Mouse (Mus musculus): Measurements from ENCODE around the gene Pramel5.
"Not testable (repeated sequence)": the region's sequence is repeated elsewhere in the genome, so short reads cannot be mapped to it uniquely, and the experiment has no call there.

The Pramel5 gene

GRCm38 (mm10) chr4:144280388-144280787 lies at the start of gene Pramel5:
Gene Pramel5, minus strand, starts transcription at chr4:144280488.
- DNase-seq (ENCODE audit: low spot score in 2 of 2) = not testable (repeated sequence)

GRCm38 (mm10) chr4:144329949-144330348 lies 49.7 kb upstream of the Pramel5 start, which contains the start of gene Gm13128:
Gene Gm13128, plus strand, starts transcription at chr4:144330249.
- DNase-seq (ENCODE audit: low spot score in 2 of 2) = not testable (repeated sequence)

GRCm38 (mm10) chr4:144312666-144313460 lies 32.6 kb upstream of the Pramel5 start:
- DNase-seq (ENCODE audit: low spot score in 2 of 2) = not testable (repeated sequence)

- DNase-seq (ENCODE audit: low spot score in 2 of 2) = not testable (repeated sequence)
Observed at GRCm38 (mm10) chr4:144299414-144299813, 19.1 kb upstream of the Pramel5 start.

GRCm38 (mm10) chr4:144254768-144255167 lies 25.5 kb downstream of the Pramel5 start:
- not testable (repeated sequence) for DNase-seq (ENCODE audit: low spot score in 2 of 2)
